11 mouse cellular contexts compared by ENCODE assay signal in the genomic region with DNA sequence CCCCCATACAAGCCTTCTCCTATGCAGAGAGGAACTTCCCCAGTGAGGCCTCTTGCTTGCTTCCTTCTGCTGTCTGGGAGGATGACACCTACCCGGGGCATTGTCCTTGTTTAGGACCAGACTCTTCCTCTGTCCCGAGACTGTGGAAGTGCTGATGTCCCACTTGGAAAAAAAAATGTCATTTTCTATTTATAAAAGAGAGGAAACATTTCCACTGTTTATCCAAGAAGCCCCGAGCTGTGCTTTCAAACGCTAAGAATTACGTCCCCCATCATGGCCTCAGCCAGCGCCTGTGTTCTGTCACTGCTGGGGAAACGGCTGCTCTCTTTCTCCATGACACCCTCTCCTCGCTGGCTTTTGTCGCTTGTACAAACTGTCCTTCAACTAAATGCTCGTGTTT.
A peak's percentile ranks its signal among the peaks of the same experiment; 100 is the strongest.
DNase-seq lines count a peak whose midpoint lies in the region; ATAC-seq lines count a peak whose summit lies in the region.
"Had no signal": no experiment of that assay in that cellular context is flagged by ENCODE, and none has a peak within 500 bp of the region (broad histone marks: within the 10 kb centered on the region; RNA-seq: fewer than 3 reads in every experiment).

No protein-coding gene starts in this region.

- H3K9me3 ChIP-seq in embryonic facial prominence, embryonic 13.5 days: no peaks in the 10 kb centered on the region
- no peaks in the 10 kb centered on the region for H3K9me3 ChIP-seq in embryonic facial prominence, embryonic 10.5 days
- no peaks in the 10 kb centered on the region for H3K9me3 ChIP-seq in limb, embryonic 15.5 days
- H3K9me3 ChIP-seq in limb, embryonic 10.5 days (replicated peaks): no peaks in the 10 kb centered on the region
- no peaks in the 10 kb centered on the region for H3K9me3 ChIP-seq in kidney, embryonic 16.5 days (ENCODE audit: low read length)
- H3K9me3 ChIP-seq: hindbrain, embryonic 12.5 days; limb, embryonic 12.5 days had no signal

- DNase-seq in embryonic facial prominence, embryonic 10.5 days (ENCODE audit: low spot score): no peak
- DNase-seq in limb, embryonic 10.5 days (ENCODE audit: low spot score): no peak
- DNase-seq in lung, postnatal 36 days: peak; percentile 51
- DNase-seq in layer of hippocampus, postnatal 10 days (ENCODE audit: low spot score in 2 of 2): no peak
- no peak for DNase-seq in frontal cortex, adult 2 months (ENCODE audit: extremely low spot score in 1 of 2, low spot score in 1 of 2)
- DNase-seq: adrenal gland, postnatal 36 days had no signal

- no peak overlapping the region for H3K4me2 ChIP-seq in embryonic facial prominence, embryonic 13.5 days
- H3K4me2 ChIP-seq in limb, embryonic 15.5 days: no peak overlapping the region
- no peak overlapping the region for H3K4me2 ChIP-seq in kidney, embryonic 16.5 days (replicated peaks; ENCODE audit: low read depth, low read length)
- H3K4me2 ChIP-seq: hindbrain, embryonic 12.5 days; limb, embryonic 12.5 days had no signal

- ATAC-seq in embryonic facial prominence, embryonic 13.5 days (ENCODE audit: insufficient number of reproducible peaks, insufficient read depth, low FRiP score, low TSS enrichment, low read depth): no peak
- ATAC-seq in limb, embryonic 15.5 days (ENCODE audit: insufficient number of reproducible peaks, low FRiP score, low TSS enrichment, low read depth): no peak
- ATAC-seq in kidney, embryonic 16.5 days (ENCODE audit: low FRiP score, low TSS enrichment): no peak

- H3K27ac ChIP-seq in embryonic facial prominence, embryonic 13.5 days: peak overlapping the region; percentile 61
- no peak overlapping the region for H3K27ac ChIP-seq in embryonic facial prominence, embryonic 10.5 days (replicated peaks)
- peak overlapping the region; percentile 24; the same call in 1 of the 2 replicates for H3K27ac ChIP-seq in limb, embryonic 15.5 days
- no peak overlapping the region for H3K27ac ChIP-seq in limb, embryonic 10.5 days
- peak overlapping the region; percentile 86 for H3K27ac ChIP-seq in kidney, embryonic 16.5 days (ENCODE audit: low read length)
- H3K27ac ChIP-seq: limb, embryonic 12.5 days had no signal

- WGBS in embryonic facial prominence, embryonic 13.5 days: 51% methylated on average over 10 of the region's 10 CpGs
- WGBS in embryonic facial prominence, embryonic 10.5 days: 69% methylated on average over 10 of the region's 10 CpGs
- WGBS in limb, embryonic 15.5 days: 34% methylated on average over 10 of the region's 10 CpGs
- 38% methylated on average over 10 of the region's 10 CpGs for WGBS in limb, embryonic 10.5 days
- WGBS in kidney, embryonic 16.5 days: 26% methylated on average over 10 of the region's 10 CpGs

- H3K36me3 ChIP-seq in embryonic facial prominence, embryonic 13.5 days: 0 out of 2 replicates have a peak, but pooled peaks cover 6% of the 10 kb centered on the region
- H3K36me3 ChIP-seq in embryonic facial prominence, embryonic 10.5 days (replicated peaks): peaks cover 12% of the 10 kb centered on the region
- no peaks in the 10 kb centered on the region for H3K36me3 ChIP-seq in limb, embryonic 15.5 days
- H3K36me3 ChIP-seq in limb, embryonic 10.5 days: peaks cover 16% of the 10 kb centered on the region
- H3K36me3 ChIP-seq in kidney, embryonic 16.5 days (ENCODE audit: insufficient read depth, low read length): no peaks in the 10 kb centered on the region
- H3K36me3 ChIP-seq: hindbrain, embryonic 12.5 days had no signal

- no peak overlapping the region for H3K9ac ChIP-seq in embryonic facial prominence, embryonic 13.5 days
- H3K9ac ChIP-seq in limb, embryonic 15.5 days: no peak overlapping the region
- no peak overlapping the region for H3K9ac ChIP-seq in kidney, embryonic 16.5 days (replicated peaks; ENCODE audit: low read length)
- H3K9ac ChIP-seq: hindbrain, embryonic 12.5 days; limb, embryonic 12.5 days had no signal

- no peak overlapping the region for H3K4me3 ChIP-seq in embryonic facial prominence, embryonic 13.5 days
- H3K4me3 ChIP-seq in embryonic facial prominence, embryonic 10.5 days: no peak overlapping the region
- no peak overlapping the region for H3K4me3 ChIP-seq in limb, embryonic 15.5 days
- no peak overlapping the region for H3K4me3 ChIP-seq in limb, embryonic 10.5 days
- no peak overlapping the region for H3K4me3 ChIP-seq in kidney, embryonic 16.5 days (ENCODE audit: low read length)
- H3K4me3 ChIP-seq: hindbrain, embryonic 12.5 days; limb, embryonic 12.5 days had no signal

- peaks cover 65% of the 10 kb centered on the region for H3K4me1 ChIP-seq in embryonic facial prominence, embryonic 13.5 days
- H3K4me1 ChIP-seq in embryonic facial prominence, embryonic 10.5 days: peaks cover 46% of the 10 kb centered on the region
- peaks cover 63% of the 10 kb centered on the region for H3K4me1 ChIP-seq in limb, embryonic 15.5 days
- H3K4me1 ChIP-seq in limb, embryonic 10.5 days: peaks cover 65% of the 10 kb centered on the region
- peaks cover 55% of the 10 kb centered on the region for H3K4me1 ChIP-seq in kidney, embryonic 16.5 days (ENCODE audit: insufficient read depth, low read length)

- H3K27me3 ChIP-seq in embryonic facial prominence, embryonic 13.5 days: no peaks in the 10 kb centered on the region
- peaks cover 10% of the 10 kb centered on the region; the same call in 1 of the 2 replicates for H3K27me3 ChIP-seq in embryonic facial prominence, embryonic 10.5 days (replicated peaks; ENCODE audit: low read depth, poor library complexity, severe bottlenecking)
- no peaks in the 10 kb centered on the region for H3K27me3 ChIP-seq in limb, embryonic 15.5 days
- no peaks in the 10 kb centered on the region for H3K27me3 ChIP-seq in limb, embryonic 10.5 days (ENCODE audit: low read depth, poor library complexity, severe bottlenecking)
- no peaks in the 10 kb centered on the region for H3K27me3 ChIP-seq in kidney, embryonic 16.5 days (ENCODE audit: insufficient read depth, low read length)
- H3K27me3 ChIP-seq: hindbrain, embryonic 12.5 days; limb, embryonic 12.5 days had no signal

Comparison
In these comparisons a context has a peak if more than half of its experiments do, and no peak if none do; other contexts are left out.
1. H3K27ac ChIP-seq: peak in embryonic facial prominence, embryonic 13.5 days (single experiment), limb, embryonic 15.5 days (single experiment) and kidney, embryonic 16.5 days (single experiment); none in embryonic facial prominence, embryonic 10.5 days (single experiment) and limb, embryonic 10.5 days (single experiment).